Mouse (Mus musculus): Measurements from ENCODE around the gene Rnf186.

GRCm38 (mm10) chr4:138976046-138976445, 9.1 kb downstream of the Rnf186 start:
- no peak for TF ChIP-seq CTCF (IDR thresholded peaks at IDR 0.05; ENCODE audit: low read depth)
- no peak for TF ChIP-seq EP300 (optimal IDR thresholded peaks at IDR 0.05)

All from stomach, postnatal 0 days (tissue).